Mouse (Mus musculus) megakaryocyte, embryonic 14.5 days (primary cell): ENCODE results near the gene Tmigd1.

Source experiments
- FLI1 ChIP-seq: IDR thresholded peaks from 2 replicates; pipeline ENCODE4 v1.6.1; 2012; ENCODE audit warnings: low read length, inconsistent platforms, mixed read lengths
- GATA1 ChIP-seq: IDR thresholded peaks from 3 replicates; pipeline ENCODE4 v1.6.1; 2012; ENCODE audit warnings: mixed read lengths, low read length, inconsistent platforms, borderline replicate concordance

GRCm38 (mm10) chr11:76894240-76894639 is 7.7 kb upstream of the Tmigd1 start:
- no peak for TF ChIP-seq GATA1
- no peak for TF ChIP-seq FLI1
